Mouse (Mus musculus) gastrocnemius, postnatal 25 days (tissue): ENCODE measurements around the gene B230104I21Rik. TPM values are rescaled to one million over a fixed set of nuclear protein-coding genes. Genes with fewer than 3 reads are reported as not detected.

ENCODE experiments used
- DNase-seq: peaks from one replicate; pipeline ENCODE4 v3.0.0; 2022
- total RNA-seq, 2 experiments: library from RNA; stranded (reverse); gene quantifications; 1 replicate in 1 of 2; 2 replicates in 1 of 2; pipeline ENCODE4 v1.2.3; 2021

Gene B230104I21Rik
- total RNA-seq, 2 experiments from 2014 or later, result not detected

DNA sequence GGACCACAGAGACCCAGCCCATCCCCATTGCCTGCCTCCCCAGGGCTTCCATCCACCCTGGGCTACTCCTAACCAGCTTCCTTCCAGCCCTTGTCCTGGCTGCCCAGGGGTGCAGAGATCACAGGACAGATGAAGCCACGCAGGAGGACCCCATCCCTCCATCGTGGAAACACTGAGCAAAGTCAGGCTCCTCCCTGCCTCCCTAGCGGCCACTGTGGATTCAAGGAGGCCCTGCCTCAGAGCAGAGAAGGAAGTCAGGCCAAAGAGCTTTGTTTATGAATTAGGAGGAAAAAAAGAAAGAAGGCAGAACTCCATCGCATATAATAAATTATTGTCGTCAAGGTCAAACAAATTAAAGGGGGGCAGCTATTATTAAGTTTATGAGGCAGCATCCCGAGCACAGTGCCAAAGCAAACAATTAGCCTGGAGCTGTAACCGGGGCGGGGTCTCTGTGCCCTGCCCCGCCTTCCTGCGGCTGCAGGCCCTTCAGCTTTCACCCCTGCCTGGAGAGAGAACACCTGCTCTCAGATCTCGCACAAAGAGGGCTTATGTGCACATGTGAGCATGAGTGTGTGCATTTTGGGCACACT lies 12.4 kb downstream of the B230104I21Rik start:
- DNase-seq, result no peak

DNA sequence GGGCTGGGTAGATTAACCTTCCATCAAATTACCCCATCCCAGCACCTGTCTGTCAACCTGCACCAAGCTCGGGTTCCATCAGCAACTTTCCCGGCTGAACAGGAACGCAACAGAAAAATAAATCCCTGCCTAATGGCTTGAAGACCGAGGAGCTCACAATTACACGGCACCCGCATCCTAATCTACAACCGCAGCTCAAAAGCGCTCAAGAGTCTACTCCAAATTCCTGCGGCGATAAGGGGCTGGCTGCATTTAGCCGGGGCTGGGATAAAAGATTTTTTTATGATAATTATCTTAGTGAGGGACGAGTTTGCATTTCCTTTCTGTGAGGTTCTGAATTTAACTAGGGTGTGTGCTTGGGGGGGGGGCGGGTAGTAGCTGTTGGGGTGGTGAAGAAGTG lies 16.3 kb downstream of the B230104I21Rik start:
- DNase-seq, result no peak

DNA sequence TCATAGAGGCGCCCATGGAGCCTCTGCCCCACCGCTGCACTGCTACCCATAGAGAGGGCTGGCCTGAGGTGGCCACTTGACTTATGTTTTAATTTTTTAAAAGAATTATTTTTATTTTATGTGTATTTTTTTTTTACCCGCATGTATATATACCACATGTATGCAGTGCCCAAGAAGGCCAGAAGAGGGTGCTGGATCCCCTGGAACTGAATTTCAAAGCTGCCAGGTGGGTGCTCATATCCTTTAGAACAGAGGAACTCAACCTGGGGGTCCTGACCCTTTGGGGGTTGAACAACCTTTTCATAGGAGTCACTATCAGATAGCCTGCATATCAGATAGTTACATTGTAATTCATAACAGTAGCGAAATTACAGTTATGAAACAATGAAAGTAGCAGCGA lies 19.5 kb downstream of the B230104I21Rik start:
- no peak for DNase-seq

DNA sequence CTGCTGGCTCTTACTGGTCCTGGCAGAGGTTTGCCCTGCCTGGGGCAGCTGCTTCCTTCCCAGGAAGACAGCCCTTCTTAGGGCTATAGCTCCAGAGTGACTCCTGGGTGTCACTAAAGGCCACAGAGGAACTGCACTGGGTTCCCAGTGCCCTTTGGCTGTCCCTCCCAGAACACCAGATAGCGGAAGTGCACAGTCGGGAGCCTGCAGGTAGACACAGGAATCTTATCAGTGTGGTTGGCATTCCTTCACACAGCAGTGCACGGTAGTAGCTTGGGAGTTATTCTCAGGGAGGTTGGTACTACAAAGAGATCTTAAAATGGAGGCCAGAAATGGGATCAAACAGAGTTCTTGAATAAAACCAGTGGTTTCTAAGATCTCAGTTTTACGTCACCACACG lies 22.4 kb downstream of the B230104I21Rik start:
- no peak for DNase-seq

DNA sequence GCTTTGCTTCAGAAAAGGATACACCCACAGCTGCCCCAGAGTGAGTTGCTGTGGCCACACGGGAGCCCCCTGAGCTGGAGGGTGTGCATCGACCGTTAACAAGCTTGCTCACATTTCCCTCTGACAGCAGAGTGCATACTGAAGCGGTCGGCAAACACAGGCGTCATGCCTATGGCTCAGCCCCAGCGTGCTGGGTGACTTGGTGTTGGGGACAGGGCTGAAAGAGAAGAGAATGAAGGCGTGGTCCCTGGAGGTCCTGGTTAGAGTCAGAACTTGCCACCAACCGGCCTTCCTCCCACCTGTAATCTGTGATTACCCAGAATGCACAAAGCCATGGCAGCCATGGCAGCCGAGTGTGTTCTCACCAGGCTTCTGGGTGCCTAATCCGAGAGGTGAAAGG lies 22.9 kb downstream of the B230104I21Rik start:
- no peak for DNase-seq

DNA sequence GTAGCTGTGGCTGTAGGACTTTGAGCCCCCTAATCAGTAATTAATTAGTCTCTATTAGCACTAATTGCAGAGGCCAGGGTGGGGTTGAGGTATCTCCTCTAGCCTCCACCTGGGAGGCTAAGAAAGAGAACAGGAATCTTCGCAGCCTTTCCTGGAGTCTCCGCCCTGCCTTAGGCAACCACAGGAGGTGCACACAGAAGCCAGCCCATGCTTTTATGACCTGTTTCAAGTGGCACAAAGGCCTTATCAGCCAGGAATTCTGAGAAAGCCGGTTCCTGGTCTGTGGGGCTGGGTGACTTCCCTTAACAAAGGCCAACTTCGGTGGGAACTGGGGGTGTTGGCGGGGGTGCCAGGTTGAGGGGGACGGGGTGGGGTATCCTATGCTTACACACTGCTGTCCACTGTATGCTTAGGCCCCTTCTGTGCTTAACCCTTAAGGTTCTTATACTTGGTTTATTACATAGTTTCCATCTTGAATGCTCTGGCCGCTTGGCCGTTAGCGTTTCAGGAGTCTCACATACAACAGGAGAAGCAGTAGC lies 23.9 kb downstream of the B230104I21Rik start:
- no peak for DNase-seq

DNA sequence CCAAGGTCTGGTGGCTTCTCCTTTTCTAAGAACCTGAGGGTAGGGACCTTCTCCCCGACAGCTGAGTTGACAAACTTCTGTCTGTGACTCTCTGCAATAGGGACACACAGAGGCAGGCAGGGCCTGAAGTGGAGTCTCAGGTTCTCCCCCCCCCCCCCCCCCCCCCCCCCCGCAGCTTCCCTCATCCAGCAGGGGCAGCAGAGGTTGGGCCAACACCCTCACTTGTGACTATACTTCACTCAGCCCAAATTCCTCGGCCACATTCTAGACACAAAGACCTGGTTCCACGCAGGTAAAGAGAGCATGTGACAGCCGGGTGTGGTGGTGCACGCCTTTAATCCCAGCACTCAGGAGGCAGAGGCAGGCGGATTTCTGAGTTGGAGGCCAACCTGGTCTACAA lies 24.5 kb downstream of the B230104I21Rik start:
- no peak for DNase-seq

DNA sequence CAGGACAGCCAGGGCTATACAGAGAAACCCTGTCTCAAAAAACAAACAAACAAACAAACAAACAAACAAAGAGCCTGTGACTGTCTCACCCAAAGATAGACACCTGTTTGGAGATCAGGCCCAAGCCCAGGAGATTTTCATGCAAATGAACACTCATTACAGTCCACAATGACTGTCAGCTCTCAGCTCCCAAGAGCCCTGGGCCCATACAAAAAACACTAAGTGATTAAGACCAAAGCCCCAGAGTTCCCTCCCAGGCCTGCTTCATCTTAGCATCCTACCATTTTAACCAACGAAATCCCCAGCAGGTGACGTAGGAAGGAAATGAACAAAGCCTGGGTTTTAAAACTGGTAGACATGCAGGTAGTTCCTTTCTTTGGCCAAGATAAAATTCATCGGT lies 24.9 kb downstream of the B230104I21Rik start:
- DNase-seq, result no peak

DNA sequence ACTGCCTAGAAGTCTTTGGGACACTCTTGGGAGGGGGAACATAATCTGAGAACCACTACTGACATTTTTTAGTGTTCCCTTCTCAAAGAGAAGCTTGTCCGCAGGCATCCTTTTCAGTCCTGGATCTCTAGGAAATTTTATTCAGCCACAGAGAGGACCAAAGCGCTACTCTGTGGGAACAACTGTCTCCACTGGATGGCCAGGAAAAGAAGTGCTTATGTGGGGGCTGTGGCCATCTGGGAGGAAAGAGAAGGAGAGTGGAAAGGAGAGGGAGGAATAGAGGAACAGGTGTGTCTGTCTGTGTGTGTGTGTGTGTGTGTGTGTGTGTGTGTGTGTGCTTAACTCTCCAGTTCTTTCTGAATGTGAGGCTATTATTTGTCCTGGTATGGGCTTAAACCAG lies 28.8 kb downstream of the B230104I21Rik start:
- DNase-seq, result no peak

DNA sequence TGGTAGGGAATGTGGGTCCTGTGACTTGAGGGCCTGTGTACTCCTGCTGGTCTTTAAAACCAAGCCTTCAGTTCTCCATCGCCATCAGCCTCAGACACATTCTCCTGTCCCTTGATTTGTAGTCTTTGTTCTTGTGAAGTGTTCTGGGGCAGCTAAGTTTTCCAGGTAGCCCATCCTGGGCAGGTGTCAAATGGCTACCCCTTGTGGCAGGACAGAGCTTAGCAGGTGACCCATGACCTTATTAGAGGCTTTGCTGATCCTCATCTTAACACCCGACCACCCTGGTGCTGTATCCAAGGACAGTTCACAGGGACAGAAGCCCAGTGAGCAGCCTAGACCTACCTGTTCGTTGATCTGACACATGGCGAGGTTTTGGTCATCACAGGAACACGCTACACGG lies 30.9 kb downstream of the B230104I21Rik start:
- DNase-seq, result no peak

DNA sequence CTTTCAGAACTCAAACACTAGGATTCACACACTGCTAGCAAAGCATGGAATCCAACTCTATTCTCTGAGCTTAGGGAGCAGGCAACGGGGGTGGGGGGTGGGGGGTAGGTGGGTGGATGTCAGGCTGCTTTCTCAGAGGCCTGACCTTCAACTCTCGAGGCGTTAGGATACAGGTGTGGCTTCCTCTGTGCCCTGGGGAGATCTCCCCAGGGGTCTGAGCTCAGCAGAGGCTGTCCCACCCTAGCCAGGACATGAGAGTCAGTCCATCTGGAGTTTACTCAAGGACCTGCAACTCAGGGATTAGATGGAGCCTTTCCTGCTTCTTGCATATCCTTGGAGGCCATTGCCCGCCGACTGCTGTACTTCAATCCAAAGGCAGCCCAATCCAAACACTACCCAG lies 33.2 kb downstream of the B230104I21Rik start:
- DNase-seq, result no peak

DNA sequence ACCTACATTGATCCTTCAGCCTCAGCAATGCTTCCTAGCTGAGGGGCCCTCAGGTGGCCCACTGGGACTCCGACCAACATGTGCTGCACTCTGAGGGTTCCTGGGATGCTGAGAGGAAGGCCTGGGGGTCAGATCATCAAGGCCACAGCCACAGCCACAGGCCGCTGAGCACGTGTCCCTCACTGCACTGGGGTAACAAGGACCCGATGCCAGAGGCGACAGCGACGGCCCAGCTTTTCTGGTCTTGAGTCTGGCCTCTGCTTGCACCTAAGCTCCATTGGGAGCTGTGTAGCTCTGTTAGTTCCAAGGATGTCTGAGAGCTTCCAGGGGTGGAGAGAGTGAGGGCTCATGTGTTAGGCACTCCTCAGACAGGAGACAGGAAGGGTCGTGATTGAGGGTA lies 34.9 kb downstream of the B230104I21Rik start:
- DNase-seq, result no peak

DNA sequence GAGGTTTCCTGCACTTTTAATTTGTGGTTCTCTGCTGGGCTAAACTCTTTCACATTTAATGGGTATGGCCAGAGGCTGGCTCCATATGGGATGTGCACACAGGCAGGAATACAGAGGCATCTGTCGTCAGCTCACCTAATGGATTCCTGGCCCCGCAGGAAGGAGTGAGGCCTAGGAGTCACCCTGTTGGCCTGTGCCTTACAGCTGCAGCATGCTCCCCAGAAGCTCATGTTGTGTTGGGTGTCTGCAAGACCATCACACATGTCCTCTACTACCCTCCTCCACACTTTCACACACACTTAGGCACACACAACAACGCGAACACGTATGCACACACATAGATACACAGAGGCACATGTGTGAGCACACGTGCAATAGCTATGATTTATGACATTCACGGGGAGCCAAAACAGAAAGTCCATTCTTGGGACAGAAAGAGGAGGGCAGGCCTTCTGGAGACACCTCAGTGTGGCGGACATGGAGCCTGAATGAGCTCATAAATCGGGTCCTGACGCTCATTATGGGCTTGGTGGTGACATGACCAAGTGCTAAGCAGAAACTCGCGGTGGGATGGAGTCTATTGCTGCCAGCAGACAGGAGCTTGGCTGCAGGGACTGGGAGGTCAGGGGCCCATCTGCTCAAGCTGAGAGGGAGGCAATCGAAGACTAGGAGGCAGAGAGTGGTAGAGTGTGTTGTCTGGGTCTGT lies 35.8 kb downstream of the B230104I21Rik start:
- no peak for DNase-seq

DNA sequence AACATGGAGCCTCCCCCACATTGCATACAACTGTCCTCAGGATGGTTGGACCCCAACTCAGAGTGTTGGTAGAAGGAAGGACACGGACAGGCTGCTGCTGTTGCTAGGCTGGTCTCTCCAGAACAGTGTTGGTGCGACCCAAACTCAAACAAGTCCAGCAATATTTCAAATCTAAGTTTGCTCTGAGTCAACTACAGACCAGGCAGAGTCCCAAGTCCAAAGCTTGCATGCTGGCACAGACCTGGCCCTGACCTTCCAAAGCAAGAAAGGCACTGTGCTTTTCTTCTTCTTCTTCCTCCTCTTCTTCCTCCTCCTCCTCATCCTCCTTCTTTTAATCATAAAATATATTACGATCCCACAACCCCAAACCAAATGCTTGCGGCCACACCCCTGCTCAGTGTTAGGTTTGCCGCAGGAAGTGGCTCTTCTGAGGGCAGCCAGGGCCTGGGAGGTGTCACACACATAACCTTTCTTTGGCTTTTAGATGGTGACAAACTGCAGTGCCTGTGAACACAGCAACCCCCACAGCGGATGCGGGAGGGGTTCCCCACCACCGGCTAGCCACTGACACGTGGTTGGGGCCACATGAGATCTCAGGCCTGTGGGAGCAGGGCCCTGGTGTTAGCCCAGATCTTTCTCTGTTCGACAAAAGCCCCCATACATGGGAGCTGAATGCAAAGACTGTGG lies 40.2 kb downstream of the B230104I21Rik start:
- no peak for DNase-seq

DNA sequence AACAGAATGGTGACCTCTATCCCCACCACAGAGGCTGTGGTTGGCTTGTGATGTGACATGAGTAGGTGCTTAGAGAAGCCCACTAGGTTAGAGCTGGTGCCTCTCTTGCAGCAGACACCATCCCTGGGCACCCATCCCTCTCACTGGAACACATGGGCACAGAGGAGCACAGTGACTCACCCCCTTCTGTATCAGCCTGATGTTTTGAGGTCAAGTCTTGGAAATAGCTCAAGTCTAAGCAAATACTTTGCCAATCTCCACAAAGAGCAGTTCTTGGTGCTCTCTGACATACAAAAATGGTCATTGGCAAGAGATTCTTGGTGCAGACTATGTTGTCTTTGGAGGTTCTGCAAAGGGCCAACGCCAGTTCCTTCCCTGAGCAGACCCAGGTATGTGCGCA lies 42.9 kb downstream of the B230104I21Rik start:
- no peak for DNase-seq

DNA sequence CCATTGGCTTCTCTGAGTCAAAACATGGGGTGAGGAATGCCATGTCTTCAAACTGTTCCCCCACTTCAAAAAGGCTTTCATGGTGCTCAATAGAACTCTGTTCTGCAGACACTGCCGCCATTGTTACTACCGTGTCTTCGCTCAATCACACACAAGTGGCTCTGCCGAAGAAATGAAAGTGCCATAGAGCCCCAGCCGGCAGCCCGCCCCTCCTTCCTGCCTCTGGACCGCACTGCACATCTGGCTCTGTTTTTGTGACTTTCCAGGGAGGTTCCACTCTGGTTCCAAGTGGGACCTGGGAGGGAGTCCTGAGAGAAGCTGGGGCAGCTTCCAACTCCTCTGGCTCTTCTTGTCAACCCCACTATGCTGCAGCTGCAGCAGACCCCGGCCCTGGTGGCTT lies 49.3 kb downstream of the B230104I21Rik start:
- DNase-seq, result no peak

DNA sequence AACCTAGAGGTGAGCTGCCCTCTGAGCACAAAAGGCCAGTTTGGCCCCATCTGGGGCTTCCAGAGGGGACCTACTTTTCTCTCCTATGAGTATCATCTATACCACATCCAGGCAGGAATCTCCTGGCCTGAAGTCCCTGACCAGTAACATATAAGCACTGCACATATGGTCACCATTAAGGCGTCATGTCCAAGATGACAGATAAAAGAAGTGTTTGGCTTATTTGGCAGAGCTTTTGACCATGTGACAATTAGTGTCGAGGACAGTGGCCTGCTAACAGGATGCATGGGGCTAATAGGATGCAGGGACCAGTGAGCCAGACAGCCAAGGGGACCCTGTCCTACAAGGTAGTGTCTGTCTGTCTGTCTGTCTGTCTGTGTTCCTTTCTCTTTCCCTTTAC lies 50.0 kb downstream of the B230104I21Rik start:
- DNase-seq, result no peak

DNA sequence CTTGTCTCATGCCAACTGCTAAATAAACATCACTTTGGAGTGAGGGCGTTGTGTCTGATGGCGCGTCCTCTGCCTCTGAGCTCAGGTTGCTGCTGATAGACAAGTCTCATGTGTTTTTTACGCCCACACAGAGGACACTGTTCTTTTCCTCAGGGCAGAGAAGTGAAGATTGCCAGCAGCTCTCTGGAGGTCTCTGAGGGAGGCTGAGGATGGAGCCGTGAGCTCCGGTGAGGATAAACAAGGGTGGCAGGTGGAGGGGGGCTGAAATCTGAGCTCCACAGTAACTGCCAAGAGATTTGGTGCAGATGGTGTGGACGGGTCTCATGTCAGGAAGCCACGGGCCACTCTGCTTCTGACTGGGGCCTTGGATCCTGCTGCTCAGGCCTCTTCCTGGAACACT lies 50.9 kb downstream of the B230104I21Rik start:
- no peak for DNase-seq

DNA sequence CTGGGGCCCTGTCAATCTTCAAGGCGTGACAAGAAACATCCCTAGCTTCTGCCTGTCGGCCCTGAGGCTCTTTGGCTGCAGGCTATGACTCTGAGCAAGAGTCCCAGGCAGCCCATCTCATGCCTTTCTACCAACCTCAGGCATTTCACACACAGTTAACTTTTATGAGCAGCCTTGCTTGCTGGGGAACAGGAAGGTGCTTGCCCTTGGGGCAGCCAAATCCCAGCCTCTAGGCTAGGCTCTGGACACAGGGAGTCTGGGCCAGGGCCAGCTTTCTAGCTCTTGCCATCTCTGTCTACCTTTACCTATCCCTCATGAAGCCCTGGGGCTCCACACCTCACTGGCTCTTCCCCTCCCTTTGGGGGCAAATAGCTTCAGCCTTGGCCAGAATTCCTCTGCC lies 53.7 kb downstream of the B230104I21Rik start:
- DNase-seq, result no peak

DNA sequence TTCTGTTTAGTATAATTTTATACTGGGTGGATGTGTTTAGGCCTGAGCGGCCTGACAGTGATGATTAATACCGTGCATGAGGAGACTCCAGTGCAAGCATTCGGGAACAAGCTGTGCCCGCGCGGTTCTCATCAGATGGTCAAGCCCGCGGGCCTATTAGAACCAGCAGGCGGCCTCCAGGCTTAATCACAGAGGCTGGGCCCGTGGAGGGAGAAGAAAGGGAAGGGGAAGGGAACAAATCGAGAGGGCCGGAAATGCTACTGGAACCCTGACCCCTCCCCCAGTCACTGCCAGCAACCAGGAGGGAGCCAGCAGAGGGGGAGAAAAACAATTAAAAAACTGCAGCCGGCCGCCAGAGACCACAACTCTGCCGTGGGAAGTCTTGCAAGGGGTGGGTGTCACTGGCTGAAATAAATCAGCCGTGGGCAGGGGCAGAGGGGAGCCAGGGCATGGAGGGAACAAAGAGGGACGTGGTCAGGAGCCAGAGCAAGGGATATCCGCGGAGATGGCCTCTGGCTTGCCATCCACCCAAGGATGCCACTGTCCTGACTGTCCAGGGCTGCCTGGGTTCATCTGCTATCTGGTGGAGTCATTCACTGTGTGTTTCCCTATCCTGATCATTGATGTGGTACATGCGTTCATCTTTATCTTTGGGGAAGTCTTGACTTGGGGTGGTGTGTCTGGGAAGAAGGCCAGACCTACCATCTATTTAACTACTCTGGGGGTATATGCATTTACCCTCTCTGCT lies 54.6 kb downstream of the B230104I21Rik start:
- no peak for DNase-seq

DNA sequence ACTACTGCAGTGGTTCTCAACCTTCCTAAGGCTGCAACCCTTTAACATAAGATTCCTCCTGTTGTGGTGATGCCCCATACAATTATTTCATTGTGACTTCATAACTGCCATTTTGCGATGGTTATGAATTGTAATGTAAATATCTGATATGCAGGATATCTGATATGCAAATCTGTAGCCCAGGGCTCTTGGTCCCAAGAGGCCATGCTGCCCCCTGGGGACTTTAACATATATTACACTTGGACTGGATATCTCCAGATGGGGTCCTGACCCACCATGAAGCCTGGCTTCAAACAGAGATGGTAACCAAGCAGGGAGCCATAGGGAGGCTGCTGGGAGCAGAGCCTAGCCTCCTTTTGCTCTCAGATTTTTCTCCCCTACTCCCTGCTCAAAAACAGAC lies 56.7 kb downstream of the B230104I21Rik start:
- DNase-seq, result no peak

DNA sequence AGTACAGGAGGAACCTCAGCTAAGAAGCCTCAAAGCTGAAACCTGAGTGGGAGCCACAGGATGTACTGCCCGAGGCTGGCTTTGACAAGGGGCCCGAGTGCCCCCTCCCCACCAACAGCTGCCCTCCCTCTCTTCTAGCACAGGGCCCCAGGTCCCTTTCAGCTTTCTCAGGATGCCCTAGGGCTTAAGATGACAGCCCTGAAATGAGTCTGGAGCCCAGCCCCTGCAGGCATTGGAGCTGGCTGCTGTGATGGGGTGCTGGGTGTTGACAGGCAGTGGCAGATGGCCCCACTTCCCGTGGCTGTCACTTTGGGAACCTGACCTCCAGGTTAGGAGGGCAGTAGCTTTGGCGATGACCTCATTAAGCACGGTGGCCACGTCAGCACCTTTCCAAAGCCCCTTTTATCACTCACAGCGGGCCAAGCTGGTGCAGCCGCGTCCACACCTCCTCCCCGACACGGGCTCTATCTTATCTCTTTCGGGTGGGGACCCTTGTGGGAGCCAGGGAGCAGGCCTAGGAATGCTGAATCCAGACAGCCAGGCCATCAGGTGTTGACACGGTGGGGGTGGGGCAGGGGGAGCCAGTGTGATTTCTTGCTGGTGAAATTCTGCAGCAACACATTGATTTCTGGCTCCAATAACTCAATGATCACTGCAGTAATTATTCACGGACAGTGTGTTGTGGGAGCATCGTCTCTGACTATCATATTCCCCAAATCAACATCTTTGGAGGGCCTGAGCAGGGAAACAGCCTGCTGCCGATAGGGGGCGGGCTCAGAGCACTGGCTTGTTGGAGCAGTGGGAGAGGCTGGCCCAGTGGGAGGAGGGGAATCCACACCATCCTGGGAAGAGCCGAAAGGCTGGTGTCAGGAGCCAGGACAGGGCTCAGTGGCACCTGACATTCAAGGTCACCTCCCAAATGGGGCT lies 57.5 kb downstream of the B230104I21Rik start:
- no peak for DNase-seq
